Mouse (Mus musculus): ENCODE measurements around the gene Slc26a10. TPM values are rescaled to one million over a fixed set of nuclear protein-coding genes. Genes with fewer than 3 reads are reported as not detected.
"Not testable (repeated sequence)": the region's sequence is repeated elsewhere in the genome, so short reads cannot be mapped to it uniquely, and the experiment has no call there.

Slc26a10 gene
- polyA plus RNA-seq, 1 experiment, result 0.94 TPM

GRCm38 (mm10) chr10:127156511-127156910, 23.9 kb downstream of the Slc26a10 start:
- DNase-seq (ENCODE audit: low read depth in 1 of 2, low spot score in 2 of 2), result no peak

GRCm38 (mm10) chr10:127156089-127156488, 24.4 kb downstream of the Slc26a10 start:
- DNase-seq (ENCODE audit: low read depth in 1 of 2, low spot score in 2 of 2), result no peak
- no peak overlapping the region for H3K4me3 ChIP-seq (ENCODE audit: extremely low read depth, insufficient read depth, insufficient read length)
- no peak for TF ChIP-seq CTCF (IDR thresholded peaks at IDR 0.05; ENCODE audit: extremely low read depth, insufficient read depth, insufficient read length, insufficient replicate concordance)
- 96% methylated on average over 1 of the region's 1 CpGs for WGBS
- no peak overlapping the region for H3K27ac ChIP-seq (ENCODE audit: insufficient read depth, low read length)
- H3K4me1 ChIP-seq (ENCODE audit: control insufficient read depth, insufficient read depth, insufficient read length), result no peaks in the 10 kb centered on the region
- no peaks in the 10 kb centered on the region for H3K27me3 ChIP-seq (ENCODE audit: control insufficient read depth, insufficient read depth, low read length)
- no peaks in the 10 kb centered on the region for H3K36me3 ChIP-seq (ENCODE audit: control insufficient read depth, insufficient read depth, low read length)

More at GRCm38 (mm10) chr10:127156511-127156910, 23.9 kb downstream of the Slc26a10 start:
- 81% methylated on average over 1 of the region's 1 CpGs for WGBS
- Histone ChIP-seq H3K27me3 (ENCODE audit: control insufficient read depth, insufficient read depth, low read length) (no peaks in the 10 kb centered on the region), H3K36me3 (ENCODE audit: control insufficient read depth, insufficient read depth, low read length) (no peaks in the 10 kb centered on the region), H3K4me1 (ENCODE audit: control insufficient read depth, insufficient read depth, insufficient read length) (no peaks in the 10 kb centered on the region), H3K27ac (ENCODE audit: insufficient read depth, low read length) (no peak overlapping the region), H3K4me3 (ENCODE audit: extremely low read depth, insufficient read depth, insufficient read length) (no peak overlapping the region)
- no peak for TF ChIP-seq CTCF (IDR thresholded peaks at IDR 0.05; ENCODE audit: extremely low read depth, insufficient read depth, insufficient read length, insufficient replicate concordance)
- no peak for TF ChIP-seq POLR2A (IDR thresholded peaks at IDR 0.05; ENCODE audit: low read depth, low read length)

GRCm38 (mm10) chr10:127154652-127155051, 25.8 kb downstream of the Slc26a10 start:
- Histone ChIP-seq H3K36me3 (ENCODE audit: control insufficient read depth, insufficient read depth, low read length) (no peaks in the 10 kb centered on the region), H3K27me3 (ENCODE audit: control insufficient read depth, insufficient read depth, low read length) (no peaks in the 10 kb centered on the region), H3K27ac (ENCODE audit: insufficient read depth, low read length) (no peak overlapping the region), H3K4me1 (ENCODE audit: control insufficient read depth, insufficient read depth, insufficient read length) (no peaks in the 10 kb centered on the region), H3K4me3 (ENCODE audit: extremely low read depth, insufficient read depth, insufficient read length) (no peak overlapping the region)
- WGBS, result 91% methylated on average over 5 of the region's 5 CpGs
- no peak for DNase-seq (ENCODE audit: low read depth in 1 of 2, low spot score in 2 of 2)
- no peak for TF ChIP-seq POLR2A (IDR thresholded peaks at IDR 0.05; ENCODE audit: low read depth, low read length)
- TF ChIP-seq CTCF (IDR thresholded peaks at IDR 0.05; ENCODE audit: extremely low read depth, insufficient read depth, insufficient read length, insufficient replicate concordance), result no peak

GRCm38 (mm10) chr10:127154241-127154640, 26.2 kb downstream of the Slc26a10 start:
- Histone ChIP-seq H3K4me3 (ENCODE audit: extremely low read depth, insufficient read depth, insufficient read length) (no peak overlapping the region), H3K27ac (ENCODE audit: insufficient read depth, low read length) (no peak overlapping the region), H3K27me3 (ENCODE audit: control insufficient read depth, insufficient read depth, low read length) (no peaks in the 10 kb centered on the region), H3K36me3 (ENCODE audit: control insufficient read depth, insufficient read depth, low read length) (no peaks in the 10 kb centered on the region), H3K4me1 (ENCODE audit: control insufficient read depth, insufficient read depth, insufficient read length) (no peaks in the 10 kb centered on the region)
- DNase-seq (ENCODE audit: low read depth in 1 of 2, low spot score in 2 of 2), result no peak
- TF ChIP-seq CTCF (IDR thresholded peaks at IDR 0.05; ENCODE audit: extremely low read depth, insufficient read depth, insufficient read length, insufficient replicate concordance) (no peak), POLR2A (IDR thresholded peaks at IDR 0.05; ENCODE audit: low read depth, low read length) (no peak)
- WGBS, result 94% methylated on average over 2 of the region's 2 CpGs

GRCm38 (mm10) chr10:127153323-127153722, 27.1 kb downstream of the Slc26a10 start:
- H3K4me1 ChIP-seq (ENCODE audit: control insufficient read depth, insufficient read depth, insufficient read length), result no peaks in the 10 kb centered on the region
- H3K36me3 ChIP-seq (ENCODE audit: control insufficient read depth, insufficient read depth, low read length), result no peaks in the 10 kb centered on the region
- no peaks in the 10 kb centered on the region for H3K27me3 ChIP-seq (ENCODE audit: control insufficient read depth, insufficient read depth, low read length)
- TF ChIP-seq CTCF (IDR thresholded peaks at IDR 0.05; ENCODE audit: extremely low read depth, insufficient read depth, insufficient read length, insufficient replicate concordance), result no peak
- no peak for TF ChIP-seq POLR2A (IDR thresholded peaks at IDR 0.05; ENCODE audit: low read depth, low read length)
- WGBS, result 94% methylated on average over 7 of the region's 7 CpGs
- no peak for DNase-seq (ENCODE audit: low read depth in 1 of 2, low spot score in 2 of 2)
- H3K27ac ChIP-seq (ENCODE audit: insufficient read depth, low read length), result no peak overlapping the region
- H3K4me3 ChIP-seq (ENCODE audit: extremely low read depth, insufficient read depth, insufficient read length), result no peak overlapping the region

- WGBS, result 88% methylated on average over 10 of the region's 10 CpGs
- H3K36me3 ChIP-seq (ENCODE audit: control insufficient read depth, insufficient read depth, low read length); H3K27ac ChIP-seq (ENCODE audit: insufficient read depth, low read length); H3K27me3 ChIP-seq (ENCODE audit: control insufficient read depth, insufficient read depth, low read length); H3K4me1 ChIP-seq (ENCODE audit: control insufficient read depth, insufficient read depth, insufficient read length); H3K4me3 ChIP-seq (ENCODE audit: extremely low read depth, insufficient read depth, insufficient read length); DNase-seq (ENCODE audit: low read depth in 1 of 2, low spot score in 2 of 2): not testable (repeated sequence)
Measured at GRCm38 (mm10) chr10:127152556-127152955, 27.9 kb downstream of the Slc26a10 start.

- not testable (repeated sequence) for H3K36me3 ChIP-seq (ENCODE audit: control insufficient read depth, insufficient read depth, low read length); H3K27ac ChIP-seq (ENCODE audit: insufficient read depth, low read length); H3K4me1 ChIP-seq (ENCODE audit: control insufficient read depth, insufficient read depth, insufficient read length); DNase-seq (ENCODE audit: low read depth in 1 of 2, low spot score in 2 of 2); H3K27me3 ChIP-seq (ENCODE audit: control insufficient read depth, insufficient read depth, low read length); H3K4me3 ChIP-seq (ENCODE audit: extremely low read depth, insufficient read depth, insufficient read length)
- WGBS, result 86% methylated on average over 3 of the region's 3 CpGs
Measured at GRCm38 (mm10) chr10:127151233-127151632, 29.2 kb downstream of the Slc26a10 start.
